In the genomic region with DNA sequence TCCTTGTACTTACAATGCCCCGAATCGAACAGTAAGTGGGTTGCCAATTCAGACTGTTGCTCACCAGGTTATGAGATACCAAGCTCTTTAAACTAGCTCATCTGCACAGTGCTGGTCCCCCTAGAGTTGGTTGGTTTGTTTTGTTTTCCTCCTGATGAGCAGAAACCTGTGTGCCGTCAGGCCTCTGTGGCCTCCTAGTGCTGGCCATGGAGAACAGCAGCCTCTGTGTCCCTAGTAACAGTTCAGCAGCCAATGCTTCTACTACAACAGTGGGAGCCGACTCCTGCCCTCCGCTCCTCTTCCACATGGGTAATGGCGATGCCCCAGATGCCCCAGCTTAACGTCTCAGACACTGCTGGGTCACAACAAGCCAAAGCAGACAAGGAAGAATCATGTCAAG, we compare ENCODE assay signal across 9 mouse cellular contexts.
A peak's percentile ranks its signal among the peaks of the same experiment; 100 is the strongest.
DNase-seq lines count a peak whose midpoint lies in the region; ATAC-seq and TF ChIP-seq lines count a peak whose summit lies in the region.
"Had no signal": no experiment of that assay in that cellular context is flagged by ENCODE, and none has a peak within 500 bp of the region (broad histone marks: within the 10 kb centered on the region; RNA-seq: fewer than 3 reads in every experiment).

No protein-coding gene starts in this region.

- no peak for ATAC-seq in heart, embryonic 11.5 days (replicated peaks; ENCODE audit: insufficient number of reproducible peaks, low FRiP score, low TSS enrichment)
- peak; percentile 39 for ATAC-seq in activated CD4-positive, CD25-positive, alpha-beta regulatory T cell, adult 4 months
- ATAC-seq in granulocyte monocyte progenitor cell, adult 5-6 weeks (replicated peaks; ENCODE audit: poor library complexity, severe bottlenecking), result peak; percentile 69

- TF ChIP-seq CTCF in olfactory bulb, adult 2 months (IDR thresholded peaks at IDR 0.05; ENCODE audit: insufficient read depth, low read depth, low read length), result 0 out of 2 replicates have a peak, but pooled peaks have one; percentile 31

- no peak for TF ChIP-seq POLR2A in olfactory bulb, adult 2 months (IDR thresholded peaks at IDR 0.05; ENCODE audit: insufficient read depth, low read depth, low read length)

- no peak overlapping the region for H3K4me2 ChIP-seq in heart, embryonic 11.5 days
- H3K4me2 ChIP-seq: lung, embryonic 15.5 days had no signal

- H3K27me3 ChIP-seq in heart, embryonic 11.5 days (ENCODE audit: control insufficient read depth, insufficient read depth, low read length), result no peaks in the 10 kb centered on the region
- H3K27me3 ChIP-seq: lung, embryonic 15.5 days had no signal

- H3K4me1 ChIP-seq in heart, embryonic 11.5 days (ENCODE audit: control insufficient read depth, insufficient read depth, low read length), result peaks cover 5% of the 10 kb centered on the region; the same call in 1 of the 2 replicates
- H3K4me1 ChIP-seq in olfactory bulb, adult 2 months (ENCODE audit: control insufficient read depth, insufficient read depth, low read length), result peaks cover 36% of the 10 kb centered on the region
- H3K4me1 ChIP-seq: lung, embryonic 15.5 days had no signal

- WGBS in heart, embryonic 11.5 days (ENCODE audit: insufficient replicate concordance), result 50% methylated on average over 7 of the region's 7 CpGs
- WGBS in olfactory bulb, adult 2 months, result 46% methylated on average over 7 of the region's 7 CpGs

- peak; percentile 35 for DNase-seq in heart, postnatal 4 days
- peak; percentile 86 for DNase-seq in CD4-positive, CD25-positive, alpha-beta regulatory T cell, adult 2 months (ENCODE audit: low read depth, low spot score)
- DNase-seq in layer of hippocampus, adult 8-10 months (ENCODE audit: low spot score in 2 of 2), result no peak
- no peak for DNase-seq in right cerebral cortex, postnatal 10 days (ENCODE audit: low spot score in 2 of 2)

- H3K36me3 ChIP-seq in heart, embryonic 11.5 days (ENCODE audit: control insufficient read depth, insufficient read depth, low read length), result no peaks in the 10 kb centered on the region
- H3K36me3 ChIP-seq: lung, embryonic 15.5 days had no signal

- H3K9me3 ChIP-seq in heart, embryonic 11.5 days (replicated peaks; ENCODE audit: control insufficient read depth, low read length), result no peaks in the 10 kb centered on the region
- H3K9me3 ChIP-seq: lung, embryonic 15.5 days had no signal

- no peak overlapping the region for H3K9ac ChIP-seq in heart, embryonic 11.5 days (ENCODE audit: low read depth, low read length)
- H3K9ac ChIP-seq: lung, embryonic 15.5 days had no signal

- no peak overlapping the region for H3K27ac ChIP-seq in heart, embryonic 11.5 days (ENCODE audit: low read depth, low read length)
- H3K27ac ChIP-seq in olfactory bulb, adult 2 months (ENCODE audit: insufficient read depth, low read depth, low read length), result no peak overlapping the region
- H3K27ac ChIP-seq: lung, embryonic 15.5 days had no signal

- no peak overlapping the region for H3K4me3 ChIP-seq in heart, embryonic 11.5 days (ENCODE audit: low read depth, low read length)
- no peak overlapping the region for H3K4me3 ChIP-seq in olfactory bulb, adult 2 months (ENCODE audit: insufficient read depth, low read depth, low read length)
- H3K4me3 ChIP-seq: lung, embryonic 15.5 days had no signal

Comparison
In these comparisons a context has a peak if more than half of its experiments do, and no peak if none do; other contexts are left out.
1. DNase-seq: peak in heart, postnatal 4 days (single experiment) and CD4-positive, CD25-positive, alpha-beta regulatory T cell, adult 2 months (single experiment); none in layer of hippocampus, adult 8-10 months (0 of 2) and right cerebral cortex, postnatal 10 days (0 of 2).